ENCODE assay signal across 9 mouse cellular contexts in the genomic region with DNA sequence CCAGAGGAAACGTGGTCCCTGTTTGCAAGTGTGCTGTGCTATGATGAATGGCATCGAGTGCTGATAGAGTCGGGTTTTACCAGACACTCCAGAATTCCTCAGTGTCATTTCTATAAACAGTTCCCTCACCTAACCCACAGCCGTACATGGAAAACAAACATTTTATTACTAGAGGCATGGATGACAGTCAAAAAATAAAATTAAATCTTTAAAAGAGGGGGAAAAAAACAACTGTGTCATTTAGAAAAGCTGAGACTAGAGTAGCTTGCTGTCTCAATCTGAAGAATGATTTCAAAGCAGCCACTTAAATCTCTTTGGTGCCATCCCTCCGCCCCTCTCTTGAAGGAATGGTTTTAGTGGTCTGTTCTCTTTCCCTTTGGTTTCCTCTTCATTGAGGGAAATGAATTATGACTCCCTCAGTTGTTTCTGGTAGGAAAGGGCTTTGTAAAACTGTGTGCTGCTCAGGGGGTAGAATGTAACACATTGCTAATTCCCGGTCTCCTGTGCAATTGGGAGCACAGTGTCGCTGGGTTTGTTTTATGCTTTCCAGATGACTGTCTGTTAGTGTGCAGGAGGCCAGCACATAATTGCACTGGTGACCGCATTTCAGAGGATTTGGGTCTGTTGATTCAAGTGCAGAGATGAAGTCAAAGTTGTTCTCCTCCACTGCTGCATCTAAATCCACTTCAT.
DNase-seq lines count a peak whose midpoint lies in the region; ATAC-seq and TF ChIP-seq lines count a peak whose summit lies in the region.
"Had no signal": no experiment of that assay in that cellular context is flagged by ENCODE, and none has a peak within 500 bp of the region (broad histone marks: within the 10 kb centered on the region; RNA-seq: fewer than 3 reads in every experiment).

No protein-coding gene starts in this region.

- H3K9ac ChIP-seq in midbrain, embryonic 12.5 days (replicated peaks), result no peak overlapping the region; the same call in 1 of the 2 replicates

- peak overlapping the region; percentile 76 for H3K27ac ChIP-seq in hindbrain, embryonic 10.5 days
- peak overlapping the region; percentile 63; the same call in 1 of the 2 replicates for H3K27ac ChIP-seq in midbrain, embryonic 12.5 days (replicated peaks)
- no peak overlapping the region for H3K27ac ChIP-seq in kidney, adult 2 months (ENCODE audit: insufficient read depth, low read depth, low read length)

- H3K4me3 ChIP-seq in hindbrain, embryonic 10.5 days, result no peak overlapping the region
- H3K4me3 ChIP-seq in midbrain, embryonic 12.5 days, result no peak overlapping the region
- no peak overlapping the region for H3K4me3 ChIP-seq in kidney, adult 2 months (ENCODE audit: insufficient read depth, low read depth, low read length)

- 63% methylated on average over 8 of the region's 8 CpGs for WGBS in hindbrain, embryonic 10.5 days
- 43% methylated on average over 8 of the region's 8 CpGs for WGBS in midbrain, embryonic 12.5 days
- 47% methylated on average over 8 of the region's 8 CpGs for WGBS in kidney, adult 2 months

- TF ChIP-seq CTCF in kidney, adult 2 months (conservative IDR thresholded peaks at IDR 0.05; ENCODE audit: insufficient read depth, insufficient read length, low read depth, low read length), result no peak

- H3K4me2 ChIP-seq in midbrain, embryonic 12.5 days (replicated peaks), result no peak overlapping the region

- H3K36me3 ChIP-seq in hindbrain, embryonic 10.5 days, result 0 out of 2 replicates have a peak, but pooled peaks cover 3% of the 10 kb centered on the region
- H3K36me3 ChIP-seq in midbrain, embryonic 12.5 days, result peaks cover 3% of the 10 kb centered on the region; the same call in 1 of the 2 replicates
- no peaks in the 10 kb centered on the region for H3K36me3 ChIP-seq in kidney, adult 2 months (ENCODE audit: control insufficient read depth, insufficient read depth, low read length)

- no peak for ATAC-seq in midbrain, embryonic 12.5 days (ENCODE audit: low FRiP score, low read depth)
- no peak for ATAC-seq in megakaryocyte progenitor cell, adult 5-6 weeks (replicated peaks; ENCODE audit: poor library complexity)

- H3K4me1 ChIP-seq in hindbrain, embryonic 10.5 days (replicated peaks), result peaks cover 23% of the 10 kb centered on the region
- peaks cover 9% of the 10 kb centered on the region for H3K4me1 ChIP-seq in midbrain, embryonic 12.5 days
- H3K4me1 ChIP-seq in kidney, adult 2 months (ENCODE audit: control insufficient read depth, insufficient read depth, low read length), result no peaks in the 10 kb centered on the region

- DNase-seq in embryo, embryonic 10 days (ENCODE audit: low spot score), result peak; percentile 65
- DNase-seq in embryo, embryonic 9.5 days (ENCODE audit: extremely low spot score), result peak; percentile 35
- DNase-seq in hindbrain, embryonic 10.5 days (ENCODE audit: low spot score), result no peak
- DNase-seq in cerebellum, postnatal 36 days, result no peak
- no peak for DNase-seq in cerebellum, adult 11 months
- no peak for DNase-seq in kidney, adult 2 months
- DNase-seq: spleen, adult 18-20 months had no signal

- TF ChIP-seq POLR2A in kidney, adult 2 months (IDR thresholded peaks at IDR 0.05; ENCODE audit: low read depth, low read length), result no peak

- H3K9me3 ChIP-seq in hindbrain, embryonic 10.5 days, result no peaks in the 10 kb centered on the region
- H3K9me3 ChIP-seq in midbrain, embryonic 12.5 days, result no peaks in the 10 kb centered on the region

- no peaks in the 10 kb centered on the region for H3K27me3 ChIP-seq in hindbrain, embryonic 10.5 days (ENCODE audit: insufficient read depth, poor library complexity, severe bottlenecking)
- H3K27me3 ChIP-seq in midbrain, embryonic 12.5 days, result no peaks in the 10 kb centered on the region
- no peaks in the 10 kb centered on the region for H3K27me3 ChIP-seq in kidney, adult 2 months (replicated peaks; ENCODE audit: control insufficient read depth, insufficient read depth, low read length)

Comparison
In these comparisons a context has a peak if more than half of its experiments do, and no peak if none do; other contexts are left out.
1. DNase-seq: peak in embryo, embryonic 10 days (single experiment) and embryo, embryonic 9.5 days (single experiment); none in hindbrain, embryonic 10.5 days (single experiment), cerebellum, postnatal 36 days (0 of 2), cerebellum, adult 11 months (single experiment) and kidney, adult 2 months (single experiment).